Mouse (Mus musculus) right cerebral cortex, postnatal 36 days (tissue): Measurements from ENCODE around the gene Vtn.

Source experiments
- DNase-seq, 2 experiments: peaks; one replicate each; pipeline ENCODE4 v3.0.0; 2022; ENCODE audit warnings: low spot score in 2 of 2, mixed read lengths in 1 of 2

The Vtn gene

GRCm38 (mm10) chr11:78534516-78534915 lies 35.6 kb downstream of the Vtn start:
- no peak for DNase-seq

DNA sequence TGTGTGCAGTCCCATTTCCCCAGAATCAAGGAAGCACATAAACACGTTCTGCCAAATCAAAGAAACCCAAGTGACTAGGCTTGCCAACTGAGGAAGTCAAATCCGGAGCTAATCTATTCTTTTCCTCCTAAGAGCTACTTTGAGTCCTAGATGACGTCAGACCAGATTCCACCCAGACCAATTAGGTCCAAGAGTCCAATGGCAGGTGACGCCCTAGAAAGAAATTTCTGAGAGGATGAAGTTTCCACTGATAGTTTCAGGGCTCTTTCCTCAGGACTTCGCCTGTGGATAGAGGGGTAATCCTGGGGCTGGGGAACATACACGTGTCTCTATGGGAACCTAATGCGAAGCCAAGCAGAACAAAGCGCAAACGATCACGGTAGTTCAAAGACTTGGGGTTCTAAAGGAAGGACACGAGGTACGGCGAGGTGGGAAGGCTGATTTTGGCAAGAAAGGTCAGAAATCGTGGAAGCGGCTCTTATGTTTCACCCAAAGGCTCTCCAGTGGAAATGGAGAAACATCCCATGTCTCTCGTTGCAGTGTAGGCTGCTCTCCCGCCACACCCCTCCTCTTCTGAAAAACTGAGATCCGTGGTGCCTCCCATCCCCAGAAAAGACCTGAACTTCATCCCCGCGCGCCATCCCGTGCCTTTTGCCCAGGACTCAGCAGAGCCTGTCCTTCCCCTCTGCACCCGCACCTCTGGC lies 36.6 kb downstream of the Vtn start:
- no peak for DNase-seq

- peak; percentile 99 for DNase-seq
These were observed 37.3 kb downstream of the Vtn start, which contains the start of the genes Tnfaip1 and Ift20 for GRCm38 (mm10) chr11:78536080-78536689. TSS of gene Tnfaip1 (minus strand) at chr11:78536332. TSS of gene Ift20 (plus strand) at chr11:78536361.

- DNase-seq: no peak
These were observed 37.8 kb downstream of the Vtn start for GRCm38 (mm10) chr11:78536690-78537084.

- DNase-seq: no peak
These were observed 41.5 kb downstream of the Vtn start for GRCm38 (mm10) chr11:78540358-78540757.

- no peak for DNase-seq
These were observed 45.7 kb downstream of the Vtn start for GRCm38 (mm10) chr11:78544449-78545111.

- DNase-seq: no peak
These were observed 46.3 kb downstream of the Vtn start for GRCm38 (mm10) chr11:78545181-78545580.

DNA sequence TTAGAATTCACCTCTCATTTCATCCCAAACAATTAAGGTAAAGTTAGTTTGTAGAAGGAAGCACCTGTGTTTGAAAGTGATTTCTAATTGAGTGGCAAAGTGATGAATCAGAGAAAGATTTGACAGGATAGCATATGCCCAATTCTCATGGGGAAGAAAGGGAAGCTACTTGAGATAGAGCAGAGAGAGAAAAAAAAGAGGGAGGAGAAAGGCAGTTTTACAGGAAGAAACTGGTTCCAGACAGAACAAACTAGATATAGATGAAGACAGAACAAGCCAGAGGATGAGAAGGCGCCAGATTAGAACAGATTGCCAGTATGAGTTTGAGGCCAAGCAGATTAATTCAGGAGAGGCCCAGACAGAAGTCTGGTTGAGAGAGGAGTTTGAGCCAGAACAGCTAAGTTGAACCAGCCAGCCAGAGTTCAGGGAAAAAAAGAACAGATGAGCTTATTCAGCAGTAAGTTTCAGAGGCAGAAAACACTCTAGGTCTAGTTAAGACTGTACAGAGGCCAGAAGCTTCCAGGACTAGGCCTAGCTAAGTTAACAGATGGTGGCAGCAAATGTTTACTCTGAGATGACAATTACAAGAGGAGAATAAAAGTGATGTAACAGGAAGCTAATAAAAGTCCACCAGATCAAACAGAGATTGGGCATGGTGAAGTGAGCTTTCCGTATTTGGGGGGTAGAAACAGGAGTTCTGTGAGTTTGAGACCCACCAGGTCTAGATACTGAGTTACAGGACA lies 49.0 kb downstream of the Vtn start:
- no peak for DNase-seq

DNA sequence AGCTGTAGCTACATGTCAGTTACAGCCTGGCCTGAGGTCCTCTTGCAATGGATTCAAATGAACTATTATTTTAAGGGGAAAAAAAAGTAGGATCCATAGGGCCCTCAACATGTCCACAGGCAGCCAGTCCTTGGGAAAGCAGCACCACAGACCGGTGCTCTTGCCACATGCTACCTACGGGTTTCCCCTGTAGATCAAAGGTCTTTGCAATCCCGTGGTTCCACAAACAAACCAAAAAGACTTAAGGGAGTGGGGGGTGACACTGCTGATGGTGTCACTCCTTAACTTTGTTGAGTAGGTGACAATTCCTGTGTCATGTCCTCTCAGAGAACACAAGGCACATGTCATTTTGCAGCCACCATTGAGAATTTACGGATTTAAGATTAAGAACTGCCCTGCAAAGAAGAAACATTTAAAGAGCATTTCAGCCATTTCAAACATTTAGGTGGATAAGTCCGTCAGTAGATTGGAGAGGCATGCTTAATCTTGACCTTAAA lies 50.6 kb downstream of the Vtn start:
- no peak for DNase-seq

GRCm38 (mm10) chr11:78550168-78551058 lies 51.5 kb downstream of the Vtn start, which contains the start of gene Tmem97:
TSS of gene Tmem97 (minus strand) at chr11:78550777.
- DNase-seq: peak; percentile 97 to 98

DNA sequence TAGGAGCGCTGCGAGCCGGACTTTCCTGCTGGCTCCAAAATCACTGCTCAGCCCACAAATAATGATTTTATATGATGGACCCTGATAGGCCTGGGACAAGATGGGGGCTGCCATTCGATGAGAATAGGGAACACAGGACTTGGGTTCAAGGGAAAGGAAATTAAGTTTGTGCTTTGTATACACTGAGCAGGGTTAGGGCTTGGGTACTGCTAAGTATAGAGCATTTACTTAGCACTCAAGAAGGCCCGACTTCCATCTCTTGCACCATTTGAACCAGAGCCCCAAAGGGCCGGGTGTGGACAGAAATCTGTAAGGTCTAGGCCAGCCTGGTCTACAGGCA lies 52.1 kb downstream of the Vtn start:
- no peak for DNase-seq
